Mouse (Mus musculus) heart, embryonic 13.5 days (tissue): Measurements from ENCODE around the gene 4930519P11Rik. TPM values are rescaled to one million over a fixed set of nuclear protein-coding genes. Genes with fewer than 3 reads are reported as not detected.

ENCODE experiments used
- ATAC-seq: fragments of 200-750 bp; cut with Nextera tagmentation; 2 replicates; pipeline ENCODE4 v1.8.0; 2017; ENCODE audit warnings: moderate TSS enrichment; ENCODE audit not compliant: insufficient number of reproducible peaks, low FRiP score, low TSS enrichment; ENCODE audit errors: extremely low read depth
- H3K27ac ChIP-seq: fragments of 300-500 bp; sonication (generic); replicated peaks from 2 replicates; pipeline ENCODE4 v1.5.1; 2015; ENCODE audit warnings: moderate library complexity, mild to moderate bottlenecking, inconsistent platforms
- H3K27me3 ChIP-seq: fragments of 300-500 bp; sonication (generic); replicated peaks from 2 replicates; pipeline ENCODE4 v1.6.1; 2015; ENCODE audit warnings: mild to moderate bottlenecking, inconsistent platforms
- H3K36me3 ChIP-seq: fragments of 300-500 bp; sonication (generic); 2 replicates; pipeline ENCODE4 v1.6.1; 2015; ENCODE audit warnings: mild to moderate bottlenecking, inconsistent platforms
- H3K4me1 ChIP-seq: fragments of 300-500 bp; sonication (generic); 2 replicates; pipeline ENCODE4 v1.6.1; 2015; ENCODE audit warnings: inconsistent platforms
- H3K4me2 ChIP-seq: fragments of 300-500 bp; sonication (generic); 2 replicates; pipeline ENCODE4 v1.6.1; 2015; ENCODE audit warnings: inconsistent platforms, mild to moderate bottlenecking, moderate library complexity
- H3K4me3 ChIP-seq: fragments of 300-500 bp; sonication (generic); 2 replicates; pipeline ENCODE4 v1.5.1; 2015; ENCODE audit warnings: moderate library complexity, mild to moderate bottlenecking, inconsistent platforms
- H3K9ac ChIP-seq: fragments of 300-500 bp; sonication (generic); 2 replicates; pipeline ENCODE4 v1.6.1; 2015; ENCODE audit warnings: inconsistent platforms, mild to moderate bottlenecking, moderate library complexity
- H3K9me3 ChIP-seq: fragments of 300-500 bp; sonication (generic); 2 replicates; pipeline ENCODE4 v1.6.1; 2016; ENCODE audit warnings: inconsistent platforms
- WGBS: fragments of 180-500 bp; shearing (Covaris S2); methylation state at CpG from one replicate; pipeline ENCODE4 v1.1.7; 2015; ENCODE audit warnings: mixed read lengths; 5-methylcytosine and 5-hydroxymethylcytosine counted together
- polyA plus RNA-seq: library from polyadenylated mRNA; unstranded; fragments of >200 nt; fragmentation: Nextera tagmentation; extraction: Ambion mirVana; gene quantifications from 2 replicates; pipeline ENCODE4 v1.2.1, GENCODE M21; 2015

4930519P11Rik gene
- polyA plus RNA-seq, 1 experiment from 2014 or later = not detected

DNA sequence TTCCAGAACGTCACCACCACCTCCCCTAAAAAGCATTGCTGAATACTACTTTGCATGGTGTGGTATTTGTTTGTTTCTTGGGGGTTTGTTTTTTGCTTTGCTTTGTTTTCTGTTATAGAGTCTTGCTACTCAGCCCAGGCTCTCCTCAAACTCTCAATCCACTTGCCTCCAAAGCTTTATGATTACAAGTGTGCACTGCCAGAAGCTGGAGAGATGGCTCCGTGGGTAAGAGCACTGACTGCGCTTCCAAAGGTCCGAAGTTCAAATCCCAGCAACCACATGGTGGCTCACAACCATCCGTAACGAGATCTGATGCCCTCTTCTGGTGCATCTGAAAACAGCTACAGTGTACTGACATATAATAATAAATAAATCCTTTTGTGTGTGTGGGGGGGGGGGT, 12.7 kb downstream of the 4930519P11Rik start:
- peaks cover 3% of the 10 kb centered on the region; the same call in 1 of the 2 replicates for H3K36me3 ChIP-seq
- H3K4me2 ChIP-seq = no peak overlapping the region
- peaks cover 21% of the 10 kb centered on the region for H3K4me1 ChIP-seq
- 67% methylated on average over 6 of the region's 6 CpGs for WGBS
- H3K9me3 ChIP-seq = no peaks in the 10 kb centered on the region
- H3K27me3 ChIP-seq = no peaks in the 10 kb centered on the region
- no peak overlapping the region for H3K4me3 ChIP-seq
- ATAC-seq = no peak
- H3K9ac ChIP-seq = no peak overlapping the region
- H3K27ac ChIP-seq = no peak overlapping the region

DNA sequence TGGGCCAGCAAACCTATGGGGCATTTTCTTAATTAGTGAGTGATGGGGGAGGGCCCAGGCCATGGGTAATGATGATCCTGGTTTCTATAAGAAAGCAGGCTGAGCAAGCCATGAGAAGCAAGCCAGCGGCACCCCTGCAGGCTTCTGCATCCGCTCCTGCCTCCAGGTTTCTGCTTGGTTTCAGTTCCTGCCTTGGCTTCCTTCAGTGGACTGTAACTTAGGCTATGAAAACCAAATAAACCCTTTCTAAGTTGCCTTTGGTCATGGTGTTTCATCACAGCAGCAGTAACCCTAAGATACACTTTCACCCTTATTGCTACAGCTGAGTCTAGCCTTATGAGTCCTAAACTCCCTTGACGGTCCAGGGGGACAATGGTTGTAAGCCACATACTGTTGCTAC, 15.8 kb downstream of the 4930519P11Rik start:
- H3K36me3 ChIP-seq = peaks cover 32% of the 10 kb centered on the region
- no peak overlapping the region for H3K27ac ChIP-seq
- WGBS = 93% methylated on average over 3 of the region's 3 CpGs
- H3K4me3 ChIP-seq = no peak overlapping the region
- no peak overlapping the region for H3K4me2 ChIP-seq
- ATAC-seq = no peak
- H3K9me3 ChIP-seq = no peaks in the 10 kb centered on the region
- peaks cover 9% of the 10 kb centered on the region for H3K4me1 ChIP-seq
- no peak overlapping the region for H3K9ac ChIP-seq
- no peaks in the 10 kb centered on the region for H3K27me3 ChIP-seq

DNA sequence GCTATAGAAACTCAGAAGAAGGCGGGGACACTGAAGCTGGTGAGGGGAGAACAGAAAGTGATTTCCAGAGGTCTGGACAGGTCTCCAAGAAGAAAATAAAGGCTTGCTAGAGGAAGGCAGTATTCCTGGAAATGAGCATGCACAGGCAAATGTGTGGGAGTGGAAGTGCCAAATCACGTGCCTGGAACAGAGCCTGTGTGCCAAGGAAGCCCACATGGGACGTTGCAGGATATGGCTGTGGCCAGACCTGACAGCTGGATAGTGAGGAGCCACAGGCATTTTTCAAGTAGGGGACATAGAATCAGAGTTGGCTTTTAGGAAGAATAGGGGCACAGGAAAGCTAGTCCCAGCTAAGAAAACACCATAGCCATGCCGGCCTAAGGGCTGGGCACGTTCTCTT, 17.5 kb downstream of the 4930519P11Rik start:
- 76% methylated on average over 5 of the region's 5 CpGs for WGBS
- H3K27me3 ChIP-seq = no peaks in the 10 kb centered on the region
- no peak for ATAC-seq

DNA sequence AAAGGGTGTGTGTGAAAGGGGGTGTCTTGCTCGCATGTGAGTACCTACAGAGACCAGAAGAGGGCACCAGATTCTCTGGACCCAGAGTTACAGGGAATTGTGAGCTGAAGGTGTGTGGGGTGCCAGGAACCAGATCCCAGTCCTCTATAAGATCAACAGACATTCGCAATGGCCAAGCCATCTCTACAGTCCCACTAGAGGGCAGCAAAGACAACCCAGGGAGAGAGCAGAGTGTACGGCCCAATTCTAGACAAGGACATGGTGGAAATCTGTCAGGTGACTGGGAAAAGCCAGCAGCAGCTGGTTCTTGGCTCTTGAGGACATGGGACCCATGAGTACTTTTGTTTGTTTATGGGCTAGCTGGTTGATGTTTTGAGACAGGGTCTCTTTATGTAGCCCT, 20.2 kb downstream of the 4930519P11Rik start:
- 65% methylated on average over 3 of the region's 3 CpGs for WGBS
- no peak for ATAC-seq
- Histone ChIP-seq H3K36me3 (peaks cover 32% of the 10 kb centered on the region), H3K27ac (no peak overlapping the region), H3K27me3 (no peaks in the 10 kb centered on the region), H3K9ac (no peak overlapping the region), H3K4me1 (peaks cover 7% of the 10 kb centered on the region; the same call in 1 of the 2 replicates), H3K4me3 (no peak overlapping the region), H3K4me2 (no peak overlapping the region), H3K9me3 (no peaks in the 10 kb centered on the region)

More for the DNA sequence above, 17.5 kb downstream of the 4930519P11Rik start:
- H3K4me2 ChIP-seq = no peak overlapping the region
- H3K4me3 ChIP-seq = no peak overlapping the region
- peaks cover 9% of the 10 kb centered on the region for H3K4me1 ChIP-seq
- no peaks in the 10 kb centered on the region for H3K9me3 ChIP-seq
- H3K36me3 ChIP-seq = peaks cover 32% of the 10 kb centered on the region
- no peak overlapping the region for H3K9ac ChIP-seq
- no peak overlapping the region for H3K27ac ChIP-seq

DNA sequence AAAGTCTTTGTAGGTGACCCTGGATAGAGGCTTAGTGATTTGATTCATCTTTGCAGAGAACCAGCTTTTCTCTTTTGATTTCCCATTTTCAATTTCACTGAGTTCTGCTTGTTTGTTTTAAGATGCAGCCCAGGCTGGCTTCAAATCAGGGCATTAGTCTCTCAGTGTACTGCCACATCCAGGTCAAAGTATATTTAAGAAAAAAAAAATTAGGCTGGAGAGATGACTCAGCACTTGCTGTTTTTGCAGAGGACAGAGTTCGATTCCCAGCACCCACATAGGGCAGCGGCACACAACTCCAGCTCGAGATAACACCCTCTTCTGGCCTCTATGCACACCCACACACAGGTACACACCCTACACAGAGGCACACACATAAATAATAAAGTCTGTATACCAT, 22.0 kb downstream of the 4930519P11Rik start:
- WGBS = 78% methylated on average over 3 of the region's 3 CpGs
- H3K36me3 ChIP-seq = peaks cover 46% of the 10 kb centered on the region
- H3K4me3 ChIP-seq = no peak overlapping the region
- H3K9ac ChIP-seq = no peak overlapping the region
- ATAC-seq = no peak
- H3K4me2 ChIP-seq = no peak overlapping the region
- H3K27ac ChIP-seq = no peak overlapping the region
- H3K9me3 ChIP-seq = 0 out of 2 replicates have a peak, but pooled peaks cover 4% of the 10 kb centered on the region
- peaks cover 9% of the 10 kb centered on the region; the same call in 1 of the 2 replicates for H3K4me1 ChIP-seq
- H3K27me3 ChIP-seq = no peaks in the 10 kb centered on the region

DNA sequence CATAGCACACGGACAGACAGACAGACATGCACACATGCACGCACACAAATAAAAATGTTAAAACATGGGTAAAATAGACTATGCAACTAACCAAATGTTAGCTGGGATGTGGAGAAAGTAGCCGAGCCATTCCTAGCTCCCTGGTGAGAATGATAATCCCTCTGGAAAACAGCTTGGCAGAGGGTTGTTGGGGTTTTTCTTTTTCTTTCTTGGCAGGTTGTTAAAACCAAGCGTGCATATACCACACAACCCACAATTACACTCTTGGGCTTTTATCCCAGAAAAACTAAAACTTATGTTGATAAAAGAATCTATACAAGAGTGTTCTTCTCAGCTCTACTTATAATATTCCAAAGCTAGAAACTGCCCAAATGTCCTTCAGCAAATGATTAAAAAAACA, 24.2 kb downstream of the 4930519P11Rik start:
- H3K9me3 ChIP-seq = 0 out of 2 replicates have a peak, but pooled peaks cover 4% of the 10 kb centered on the region
- ATAC-seq = no peak
- H3K4me3 ChIP-seq = no peak overlapping the region
- H3K4me2 ChIP-seq = no peak overlapping the region
- WGBS = 73% methylated on average over 4 of the region's 4 CpGs
- peaks cover 19% of the 10 kb centered on the region for H3K4me1 ChIP-seq
- no peak overlapping the region for H3K27ac ChIP-seq
- no peak overlapping the region for H3K9ac ChIP-seq
- peaks cover 28% of the 10 kb centered on the region for H3K36me3 ChIP-seq
- no peaks in the 10 kb centered on the region; the same call in 1 of the 2 replicates for H3K27me3 ChIP-seq

DNA sequence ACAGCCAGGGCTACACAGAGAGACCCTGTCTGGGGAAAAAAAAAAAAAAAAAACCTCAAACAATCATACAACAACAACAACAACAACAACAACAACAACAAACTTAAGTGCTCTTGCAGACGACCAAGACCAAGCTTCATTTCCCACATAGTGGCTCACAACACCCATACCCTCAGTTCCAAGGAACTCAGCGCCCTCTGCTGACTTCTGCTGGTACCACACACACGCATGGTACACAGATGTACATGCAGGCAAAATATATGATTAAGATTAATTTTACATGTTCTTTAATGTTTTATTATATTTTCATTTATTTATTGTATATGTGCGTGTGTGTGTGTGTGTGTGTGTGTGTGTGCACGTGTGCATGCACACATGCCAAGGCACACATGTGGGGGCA, 26.8 kb downstream of the 4930519P11Rik start:
- Histone ChIP-seq H3K27me3 (no peaks in the 10 kb centered on the region; the same call in 1 of the 2 replicates), H3K4me2 (no peak overlapping the region), H3K4me1 (peaks cover 24% of the 10 kb centered on the region), H3K4me3 (no peak overlapping the region), H3K9ac (no peak overlapping the region), H3K9me3 (0 out of 2 replicates have a peak, but pooled peaks cover 4% of the 10 kb centered on the region), H3K36me3 (peaks cover 14% of the 10 kb centered on the region), H3K27ac (no peak overlapping the region)
- 70% methylated on average over 5 of the region's 5 CpGs for WGBS
- ATAC-seq = no peak

DNA sequence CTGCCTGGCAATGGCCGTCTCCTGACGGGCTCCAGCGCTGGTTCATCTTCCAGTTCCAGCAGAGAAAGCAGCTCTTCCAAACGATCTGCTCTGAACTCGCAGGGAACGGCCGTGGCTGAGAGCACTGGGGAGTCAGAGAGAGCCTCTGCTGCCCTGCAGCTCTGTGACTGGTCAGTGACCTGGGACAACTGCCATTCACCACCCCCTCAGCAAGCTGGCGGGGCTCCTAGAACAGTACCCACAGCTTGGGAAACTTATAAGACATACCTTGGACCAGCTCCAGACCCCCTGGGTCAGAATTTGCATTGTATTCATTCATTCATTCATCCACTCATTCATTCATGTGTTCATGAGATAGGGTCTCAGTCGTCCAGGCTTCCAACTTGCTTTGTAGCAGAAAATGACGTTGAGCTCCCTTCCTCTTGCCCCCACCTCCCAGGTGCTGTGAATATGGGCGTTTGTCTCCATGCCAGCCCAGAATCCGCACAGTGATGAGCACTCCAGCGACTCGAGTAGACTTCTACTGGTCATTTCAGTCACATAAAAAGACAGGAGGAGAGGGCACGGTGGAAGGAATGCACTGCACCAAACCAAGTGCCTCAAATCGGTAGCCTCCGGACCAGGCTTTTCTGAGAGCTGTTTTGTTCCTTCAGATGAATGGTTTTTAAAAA, 28.2 kb downstream of the 4930519P11Rik start:
- Histone ChIP-seq H3K4me3 (no peak overlapping the region), H3K9me3 (0 out of 2 replicates have a peak, but pooled peaks cover 4% of the 10 kb centered on the region), H3K4me2 (no peak overlapping the region), H3K4me1 (peaks cover 33% of the 10 kb centered on the region), H3K27ac (no peak overlapping the region), H3K9ac (no peak overlapping the region), H3K36me3 (peaks cover 14% of the 10 kb centered on the region), H3K27me3 (no peaks in the 10 kb centered on the region; the same call in 1 of the 2 replicates)
- ATAC-seq = no peak
- 62% methylated on average over 17 of the region's 17 CpGs for WGBS

DNA sequence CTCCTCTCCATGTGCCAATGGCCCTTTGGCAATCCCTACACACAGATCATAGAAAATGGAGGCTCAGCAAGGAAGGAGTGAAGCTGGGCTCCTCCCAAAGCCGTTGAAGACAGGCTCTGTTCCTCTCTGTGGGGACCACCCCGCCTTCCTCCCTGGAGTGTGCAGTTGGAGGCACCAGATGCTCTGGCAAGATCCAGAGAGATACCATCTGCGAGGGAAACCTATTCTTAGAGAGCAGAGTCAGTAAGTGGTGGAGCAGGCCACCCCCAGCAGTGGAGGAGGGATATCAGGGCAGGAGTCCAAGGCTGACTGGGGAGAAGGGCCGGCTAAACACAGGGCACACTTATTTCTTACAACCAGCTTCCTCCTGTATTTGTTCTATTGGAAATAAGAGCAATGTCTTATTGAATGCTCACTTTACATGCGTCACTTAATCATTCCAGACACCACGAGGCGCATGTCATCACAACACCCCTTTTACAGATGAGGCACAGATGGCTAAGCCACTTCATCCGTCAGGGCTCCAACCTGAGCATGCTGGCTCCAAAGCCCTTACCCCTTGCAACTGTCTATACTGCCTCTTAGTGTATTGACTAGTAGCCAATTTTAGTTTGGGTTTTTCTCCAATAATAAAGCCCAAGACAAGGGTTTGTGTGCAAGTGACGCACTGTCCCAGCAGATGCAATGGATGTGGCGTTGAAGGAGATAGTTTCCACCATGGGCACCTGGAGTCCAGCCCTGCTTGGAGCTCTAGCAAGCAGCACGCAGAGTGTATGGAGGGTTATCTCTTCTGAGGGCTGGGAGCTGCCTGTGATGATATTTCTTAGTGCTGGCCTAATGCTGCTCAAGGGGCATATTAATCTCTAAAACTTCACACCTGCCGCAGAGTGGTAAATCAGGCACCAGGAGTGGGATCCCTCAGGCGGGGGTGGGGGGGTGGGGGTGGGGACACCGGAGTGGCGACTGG, 29.0 kb downstream of the 4930519P11Rik start:
- 0 out of 2 replicates have a peak, but pooled peaks cover 4% of the 10 kb centered on the region for H3K9me3 ChIP-seq
- peak overlapping the region; percentile 20; the same call in 1 of the 2 replicates for H3K9ac ChIP-seq
- no peaks in the 10 kb centered on the region; the same call in 1 of the 2 replicates for H3K27me3 ChIP-seq
- no peak overlapping the region for H3K27ac ChIP-seq
- WGBS = 39% methylated on average over 15 of the region's 15 CpGs
- no peak for ATAC-seq
- H3K4me3 ChIP-seq = no peak overlapping the region
- peaks cover 14% of the 10 kb centered on the region for H3K36me3 ChIP-seq
- H3K4me2 ChIP-seq = no peak overlapping the region
- peaks cover 33% of the 10 kb centered on the region for H3K4me1 ChIP-seq

DNA sequence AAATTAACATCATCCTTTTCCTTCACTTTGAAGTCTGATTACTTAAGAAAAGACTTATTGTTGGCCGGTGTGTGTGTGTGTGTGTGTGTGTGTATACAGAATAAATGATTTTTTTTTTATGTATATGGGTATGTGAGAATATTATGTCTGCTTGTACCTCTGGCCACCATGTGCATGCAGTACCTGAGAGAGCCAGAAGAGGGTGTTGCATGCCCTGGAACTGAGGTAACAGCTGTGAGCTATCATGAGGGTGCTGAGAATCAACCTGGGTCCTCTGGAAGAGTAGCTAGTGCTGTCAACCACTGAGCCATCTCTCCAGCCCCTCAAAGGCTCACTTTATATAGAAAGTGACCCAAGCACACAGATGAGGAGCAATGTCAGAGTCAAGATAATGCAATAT, 31.8 kb downstream of the 4930519P11Rik start:
- WGBS = 88% methylated on average over 1 of the region's 1 CpGs
- H3K27ac ChIP-seq = no peak overlapping the region
- peaks cover 33% of the 10 kb centered on the region for H3K4me1 ChIP-seq
- H3K9me3 ChIP-seq = 0 out of 2 replicates have a peak, but pooled peaks cover under 1% of the 10 kb centered on the region
- H3K9ac ChIP-seq = no peak overlapping the region
- H3K4me3 ChIP-seq = no peak overlapping the region
- H3K36me3 ChIP-seq = peaks cover 2% of the 10 kb centered on the region
- ATAC-seq = no peak
- H3K27me3 ChIP-seq = no peaks in the 10 kb centered on the region; the same call in 1 of the 2 replicates
- H3K4me2 ChIP-seq = no peak overlapping the region

DNA sequence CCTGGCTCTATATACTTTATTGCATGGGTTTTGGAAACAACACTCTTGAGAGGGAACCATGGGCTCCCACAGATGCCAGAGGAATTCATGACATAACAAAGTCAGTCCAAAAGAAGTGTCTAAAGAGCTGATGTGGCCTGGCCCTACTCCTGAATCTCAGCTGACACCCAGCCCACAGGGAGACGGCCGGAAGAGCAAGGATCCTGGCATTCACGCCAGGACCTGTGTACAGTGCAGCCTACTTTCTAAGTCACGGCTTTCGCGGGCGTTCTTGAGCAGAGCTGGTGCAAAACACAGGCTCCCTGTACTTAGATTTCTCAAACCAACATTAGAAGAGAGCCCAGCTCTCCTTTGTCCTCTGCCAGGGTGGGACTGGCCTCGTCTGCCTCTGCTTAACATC, 32.7 kb downstream of the 4930519P11Rik start:
- no peak overlapping the region for H3K4me3 ChIP-seq
- H3K4me1 ChIP-seq = peaks cover 33% of the 10 kb centered on the region
- no peaks in the 10 kb centered on the region for H3K36me3 ChIP-seq
- 62% methylated on average over 8 of the region's 8 CpGs for WGBS
- H3K9ac ChIP-seq = no peak overlapping the region; the same call in 1 of the 2 replicates
- H3K27ac ChIP-seq = peak overlapping the region; percentile 65
- H3K27me3 ChIP-seq = no peaks in the 10 kb centered on the region; the same call in 1 of the 2 replicates
- H3K4me2 ChIP-seq = no peak overlapping the region
- no peak for ATAC-seq
- no peaks in the 10 kb centered on the region for H3K9me3 ChIP-seq
